Mouse (Mus musculus): ENCODE results near the gene Mcfd2.

Mcfd2 gene

DNA sequence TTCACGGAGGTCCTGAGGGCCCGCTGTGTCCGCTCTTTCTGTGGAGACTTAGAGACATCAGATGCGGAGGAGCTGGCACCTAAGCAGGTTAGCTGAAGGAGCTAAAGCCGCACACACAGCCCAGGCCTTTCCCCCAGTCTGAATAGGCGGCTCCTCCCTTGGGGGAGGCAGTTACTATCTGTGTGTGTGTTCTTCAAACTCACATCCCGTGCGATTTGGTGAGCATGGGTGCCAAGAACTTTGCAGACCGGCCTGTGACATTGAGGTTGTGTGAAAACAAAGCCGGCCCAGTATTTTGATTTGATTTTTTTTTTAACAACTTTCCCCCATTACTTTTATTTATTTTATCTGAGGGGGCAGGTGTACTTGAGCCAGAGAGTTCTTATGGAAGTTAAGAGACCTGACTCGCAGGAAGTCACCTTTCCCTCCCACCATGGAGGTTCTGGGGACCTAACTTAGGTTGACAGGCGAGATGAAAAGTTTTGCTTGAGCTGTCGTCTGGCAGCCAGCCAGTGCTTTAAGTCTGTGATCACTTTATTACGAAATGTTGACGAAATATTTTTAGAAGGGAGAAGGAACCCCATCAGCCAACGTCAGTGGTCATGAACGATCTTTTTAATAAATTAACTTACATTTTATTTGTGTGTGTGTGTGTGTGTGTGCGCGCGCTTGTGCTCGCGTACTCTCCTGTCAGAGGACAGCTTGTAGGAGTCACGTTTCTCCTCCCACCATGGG, 20.2 kb upstream of the Mcfd2 start:
- H3K36me3 ChIP-seq (ENCODE audit: insufficient read depth, low read length): no peaks in the 10 kb centered on the region
- H3K9me3 ChIP-seq (ENCODE audit: low read length): no peaks in the 10 kb centered on the region
- peaks cover 36% of the 10 kb centered on the region for H3K27me3 ChIP-seq (ENCODE audit: insufficient read depth, low read length)
- TF ChIP-seq CTCF (conservative IDR thresholded peaks at IDR 0.05; ENCODE audit: low read length) (no peak), POU5F1 (IDR thresholded peaks at IDR 0.05; ENCODE audit: borderline replicate concordance, low read length) (no peak), NANOG (IDR thresholded peaks at IDR 0.05; ENCODE audit: borderline replicate concordance, low read length) (no peak)
- H3K4me3 ChIP-seq (replicated peaks; ENCODE audit: low read length): no peak overlapping the region
- H3K4me1 ChIP-seq (replicated peaks; ENCODE audit: low read depth, low read length): peaks cover 45% of the 10 kb centered on the region

GRCm38 (mm10) chr17:87284482-87285040, 18.8 kb upstream of the Mcfd2 start:
- Histone ChIP-seq H3K36me3 (ENCODE audit: insufficient read depth, low read length) (no peaks in the 10 kb centered on the region), H3K9me3 (ENCODE audit: low read length) (no peaks in the 10 kb centered on the region), H3K4me3 (replicated peaks; ENCODE audit: low read length) (peak overlapping the region; percentile 96; the same call in 1 of the 2 replicates), H3K4me1 (replicated peaks; ENCODE audit: low read depth, low read length) (peaks cover 45% of the 10 kb centered on the region), H3K27me3 (ENCODE audit: insufficient read depth, low read length) (peaks cover 48% of the 10 kb centered on the region)
- TF ChIP-seq POU5F1 (IDR thresholded peaks at IDR 0.05; ENCODE audit: borderline replicate concordance, low read length) (no peak), CTCF (conservative IDR thresholded peaks at IDR 0.05; ENCODE audit: low read length) (no peak), NANOG (IDR thresholded peaks at IDR 0.05; ENCODE audit: borderline replicate concordance, low read length) (no peak)

DNA sequence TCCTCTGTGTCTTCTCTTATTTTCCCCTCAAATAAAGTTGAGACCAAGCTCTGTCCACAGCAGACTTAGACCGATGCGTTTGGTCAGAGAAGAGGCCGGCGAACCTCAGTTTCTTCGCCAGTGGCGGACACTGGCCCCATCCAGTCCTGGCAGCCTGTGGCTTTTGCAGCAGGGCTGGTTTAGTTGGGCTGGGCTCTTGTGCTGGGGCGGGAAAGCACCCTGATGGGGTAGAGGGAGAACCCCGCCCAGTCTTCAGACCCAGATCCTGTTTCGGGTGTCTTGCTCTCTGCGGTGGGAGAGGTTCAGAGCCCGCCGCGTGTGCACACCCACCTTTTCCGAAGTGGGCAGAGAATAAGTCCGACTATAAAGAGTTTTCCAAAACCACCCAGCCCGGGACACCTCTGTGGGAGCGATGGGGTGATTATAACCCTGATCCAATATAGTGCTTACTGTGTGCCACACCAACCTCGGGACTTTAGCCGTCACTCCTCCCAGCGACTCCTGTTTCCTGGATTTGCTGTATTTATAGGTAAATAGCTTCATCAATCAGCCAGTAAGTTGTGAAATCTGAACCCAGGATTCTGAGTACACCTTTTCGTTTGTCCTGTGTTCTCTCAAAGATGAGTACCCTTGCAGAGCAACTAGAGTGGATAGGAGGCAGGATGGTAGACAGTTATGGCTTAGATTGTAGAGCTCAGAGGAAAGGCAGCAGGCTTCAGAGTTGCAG, 18.2 kb upstream of the Mcfd2 start:
- Histone ChIP-seq H3K9me3 (ENCODE audit: low read length) (no peaks in the 10 kb centered on the region), H3K4me1 (replicated peaks; ENCODE audit: low read depth, low read length) (peaks cover 45% of the 10 kb centered on the region), H3K36me3 (ENCODE audit: insufficient read depth, low read length) (no peaks in the 10 kb centered on the region), H3K27me3 (ENCODE audit: insufficient read depth, low read length) (peaks cover 51% of the 10 kb centered on the region), H3K4me3 (replicated peaks; ENCODE audit: low read length) (peak overlapping the region; percentile 96)
- TF ChIP-seq CTCF (conservative IDR thresholded peaks at IDR 0.05; ENCODE audit: low read length) (no peak), NANOG (IDR thresholded peaks at IDR 0.05; ENCODE audit: borderline replicate concordance, low read length) (no peak), POU5F1 (IDR thresholded peaks at IDR 0.05; ENCODE audit: borderline replicate concordance, low read length) (no peak)

DNA sequence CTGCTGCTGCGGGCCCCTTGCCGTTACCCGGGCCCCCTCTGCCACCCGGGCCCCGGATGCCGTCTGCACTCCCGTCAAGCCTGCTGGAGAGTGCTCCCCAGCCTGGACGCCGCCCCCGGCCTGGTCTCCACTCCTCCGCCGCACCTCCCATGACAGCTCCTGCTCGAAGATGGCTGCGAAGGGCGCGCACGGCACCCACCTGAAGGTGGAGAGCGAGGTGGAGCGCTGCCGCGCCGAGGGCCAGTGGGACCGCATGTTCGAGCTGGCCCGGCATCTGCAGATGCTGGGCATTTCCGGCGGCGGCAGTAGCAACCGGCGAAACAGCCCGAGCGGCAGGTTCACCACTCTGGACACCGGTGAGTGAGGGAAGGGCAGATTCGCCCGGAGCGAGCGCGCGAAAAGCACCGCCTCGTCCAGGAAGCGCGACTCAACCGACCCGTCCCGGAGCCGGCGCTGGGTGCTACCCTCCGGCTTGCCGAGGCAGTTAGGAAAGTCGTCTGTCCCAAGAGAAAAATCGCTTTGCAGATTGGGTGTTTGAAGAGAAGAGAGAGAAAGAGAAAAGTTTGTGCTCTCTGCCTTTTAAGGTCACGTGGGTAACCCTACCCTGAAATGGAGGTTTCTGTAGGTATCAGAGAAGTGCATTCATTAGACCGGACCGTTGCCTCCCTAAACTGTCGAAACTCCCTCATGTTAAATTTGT, 17.5 kb upstream of the Mcfd2 start:
- H3K4me3 ChIP-seq (replicated peaks; ENCODE audit: low read length): peak overlapping the region; percentile 96
- peaks cover 38% of the 10 kb centered on the region for H3K4me1 ChIP-seq (replicated peaks; ENCODE audit: low read depth, low read length)
- peaks cover 50% of the 10 kb centered on the region for H3K27me3 ChIP-seq (ENCODE audit: insufficient read depth, low read length)
- no peaks in the 10 kb centered on the region for H3K36me3 ChIP-seq (ENCODE audit: insufficient read depth, low read length)
- TF ChIP-seq CTCF (conservative IDR thresholded peaks at IDR 0.05; ENCODE audit: low read length): no peak
- no peak for TF ChIP-seq POU5F1 (IDR thresholded peaks at IDR 0.05; ENCODE audit: borderline replicate concordance, low read length)
- TF ChIP-seq NANOG (IDR thresholded peaks at IDR 0.05; ENCODE audit: borderline replicate concordance, low read length): no peak
- no peaks in the 10 kb centered on the region for H3K9me3 ChIP-seq (ENCODE audit: low read length)

DNA sequence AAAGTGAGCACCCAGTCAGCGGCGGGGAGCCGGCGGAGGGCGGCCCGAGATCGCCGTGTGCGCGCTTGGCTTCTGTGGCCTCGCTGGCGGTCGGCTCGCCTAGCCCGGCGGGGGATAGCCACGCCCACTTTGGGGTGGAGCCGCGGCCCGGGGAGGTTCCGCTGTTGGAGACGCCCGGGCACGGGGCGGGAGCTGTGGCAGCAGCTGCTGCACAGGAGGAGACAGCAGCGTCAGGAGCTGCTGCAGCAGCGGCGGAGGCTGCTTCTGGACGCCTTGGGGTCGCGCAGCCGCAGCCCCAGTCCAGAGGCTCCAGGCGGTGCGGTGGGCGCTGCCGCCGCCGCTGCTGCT, 16.9 kb upstream of the Mcfd2 start, which contains the start of gene Ttc7:
TSS of gene Ttc7 (plus strand) at position 181 of the 348 bp plus-strand sequence.
- H3K4me1 ChIP-seq (replicated peaks; ENCODE audit: low read depth, low read length): peaks cover 34% of the 10 kb centered on the region
- H3K4me3 ChIP-seq (replicated peaks; ENCODE audit: low read length): peak within 1 kb of the TSS; percentile 96
- TF ChIP-seq NANOG (IDR thresholded peaks at IDR 0.05; ENCODE audit: borderline replicate concordance, low read length) (no peak), CTCF (conservative IDR thresholded peaks at IDR 0.05; ENCODE audit: low read length) (no peak), POU5F1 (IDR thresholded peaks at IDR 0.05; ENCODE audit: borderline replicate concordance, low read length) (no peak)

GRCm38 (mm10) chr17:87282007-87282705, 16.4 kb upstream of the Mcfd2 start:
- Histone ChIP-seq H3K9me3 (ENCODE audit: low read length) (no peaks in the 10 kb centered on the region), H3K4me3 (replicated peaks; ENCODE audit: low read length) (peak overlapping the region; percentile 96), H3K4me1 (replicated peaks; ENCODE audit: low read depth, low read length) (peaks cover 31% of the 10 kb centered on the region), H3K36me3 (ENCODE audit: insufficient read depth, low read length) (no peaks in the 10 kb centered on the region), H3K27me3 (ENCODE audit: insufficient read depth, low read length) (peaks cover 50% of the 10 kb centered on the region)
- no peak for TF ChIP-seq POU5F1 (IDR thresholded peaks at IDR 0.05; ENCODE audit: borderline replicate concordance, low read length)
- TF ChIP-seq NANOG (IDR thresholded peaks at IDR 0.05; ENCODE audit: borderline replicate concordance, low read length): no peak
- no peak for TF ChIP-seq CTCF (conservative IDR thresholded peaks at IDR 0.05; ENCODE audit: low read length)

More for the DNA sequence above, 16.9 kb upstream of the Mcfd2 start, which contains the start of gene Ttc7:
- Histone ChIP-seq H3K27me3 (ENCODE audit: insufficient read depth, low read length) (peaks cover 50% of the 10 kb centered on the region), H3K9me3 (ENCODE audit: low read length) (no peaks in the 10 kb centered on the region), H3K36me3 (ENCODE audit: insufficient read depth, low read length) (no peaks in the 10 kb centered on the region)

DNA sequence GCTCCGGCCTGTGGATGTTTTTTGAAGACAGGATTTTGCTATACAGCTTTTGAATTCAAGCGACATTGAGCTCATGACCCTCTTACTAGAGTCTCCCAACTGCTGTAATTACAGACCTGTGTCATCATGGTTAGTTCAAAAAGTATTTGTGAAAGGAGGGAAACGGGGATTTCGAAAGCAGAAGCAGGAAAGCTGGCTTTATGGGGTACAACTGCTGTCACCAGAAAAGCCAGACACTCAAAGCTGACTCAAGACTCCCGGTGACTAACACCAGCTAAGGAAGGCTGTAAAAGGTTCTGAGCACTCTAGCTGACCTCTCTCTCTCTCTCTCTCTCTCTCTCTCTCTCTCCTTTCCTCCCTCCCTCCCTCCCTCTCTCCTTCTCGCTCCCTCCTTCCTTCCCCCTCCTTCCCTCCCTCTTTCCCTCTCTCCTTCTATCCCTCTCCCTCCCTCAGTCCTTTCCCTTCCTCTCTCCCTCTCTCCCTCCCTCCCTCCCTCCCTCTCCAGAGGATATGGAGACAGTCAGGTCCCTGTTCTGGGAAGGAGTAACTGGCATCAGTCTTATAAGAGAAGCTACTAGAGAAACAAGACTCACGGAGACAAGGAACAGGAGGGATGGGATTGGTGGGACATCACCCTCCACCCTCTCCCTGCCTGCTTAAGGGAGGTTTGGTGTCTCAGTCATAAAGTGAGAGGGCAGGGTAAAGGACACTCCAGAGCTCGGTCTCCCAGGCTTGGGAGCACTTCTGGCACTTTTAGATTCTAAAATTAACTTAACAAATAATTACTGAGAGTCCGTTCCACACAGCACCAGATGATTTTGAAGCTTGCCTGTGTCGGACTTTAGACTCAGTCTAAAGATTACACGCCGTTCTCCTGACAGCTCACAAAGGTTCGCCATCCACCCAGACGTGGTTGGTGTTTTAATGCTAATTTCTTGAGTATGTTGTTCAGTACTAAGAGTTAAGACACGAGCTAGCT, 9.9 kb upstream of the Mcfd2 start:
- H3K36me3 ChIP-seq (ENCODE audit: insufficient read depth, low read length): no peaks in the 10 kb centered on the region
- H3K27me3 ChIP-seq (ENCODE audit: insufficient read depth, low read length): peaks cover 22% of the 10 kb centered on the region
- TF ChIP-seq CTCF (conservative IDR thresholded peaks at IDR 0.05; ENCODE audit: low read length) (no peak), NANOG (IDR thresholded peaks at IDR 0.05; ENCODE audit: borderline replicate concordance, low read length) (no peak), POU5F1 (IDR thresholded peaks at IDR 0.05; ENCODE audit: borderline replicate concordance, low read length) (no peak)
- no peak overlapping the region for H3K4me3 ChIP-seq (replicated peaks; ENCODE audit: low read length)
- H3K9me3 ChIP-seq (ENCODE audit: low read length): no peaks in the 10 kb centered on the region
- H3K4me1 ChIP-seq (replicated peaks; ENCODE audit: low read depth, low read length): no peaks in the 10 kb centered on the region
